19 mouse cellular contexts compared by ENCODE assay signal in the genomic region with DNA sequence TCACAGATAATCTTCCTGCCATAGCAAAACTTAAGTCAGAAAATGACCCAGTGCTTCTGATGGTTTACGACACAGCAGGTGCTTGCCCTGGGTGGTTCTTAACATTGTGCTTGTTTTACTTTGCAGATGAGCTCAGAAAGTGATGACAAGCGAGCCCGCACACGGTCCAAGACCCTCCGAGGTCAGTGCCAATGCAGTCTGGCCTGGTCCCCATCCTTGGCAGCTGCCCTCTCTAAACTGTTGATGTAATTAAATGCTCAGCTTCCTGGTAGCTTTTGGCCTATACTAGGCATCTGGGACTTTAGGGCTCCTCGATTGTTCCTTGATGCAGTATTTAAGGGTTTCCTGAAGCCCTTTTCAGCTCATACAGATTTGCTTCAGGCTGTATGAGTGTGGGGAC. TPM values are rescaled to one million over a fixed set of nuclear protein-coding genes. Genes with fewer than 3 reads are reported as not detected.
"Had no signal": no experiment of that assay in that cellular context is flagged by ENCODE, and none has a peak within 500 bp of the region (broad histone marks: within the 10 kb centered on the region; RNA-seq: fewer than 3 reads in every experiment).

No protein-coding gene starts in this region.

- H3K4me1 ChIP-seq: lung, embryonic 15.5 days; megakaryocyte, embryonic 14.5 days; neural tube, embryonic 12.5 days; stomach, embryonic 15.5 days had no signal

- ATAC-seq: lung, postnatal 0 days; midbrain, embryonic 13.5 days; midbrain, embryonic 15.5 days had no signal

- H3K27me3 ChIP-seq: lung, embryonic 15.5 days; midbrain, embryonic 13.5 days; midbrain, embryonic 15.5 days; neural tube, embryonic 12.5 days; stomach, embryonic 15.5 days had no signal

- H3K27ac ChIP-seq: lung, embryonic 15.5 days; macrophage; midbrain, embryonic 13.5 days; midbrain, embryonic 15.5 days; neural tube, embryonic 12.5 days; stomach, embryonic 15.5 days; stomach, postnatal 0 days had no signal

- H3K9me3 ChIP-seq: lung, embryonic 15.5 days; megakaryocyte, embryonic 14.5 days; midbrain, embryonic 13.5 days; midbrain, embryonic 15.5 days; neural tube, embryonic 12.5 days; stomach, embryonic 15.5 days had no signal

- H3K4me2 ChIP-seq: lung, embryonic 15.5 days; midbrain, embryonic 11.5 days; midbrain, embryonic 13.5 days; midbrain, embryonic 15.5 days; neural tube, embryonic 12.5 days; stomach, embryonic 15.5 days had no signal

- H3K36me3 ChIP-seq: lung, embryonic 15.5 days; stomach, embryonic 15.5 days had no signal

- DNase-seq: lung, adult 2 months; lung, postnatal 14 days; lung, postnatal 36 days; right cerebral cortex, postnatal 14 days; thymus, adult 2 months; thymus, postnatal 25 days; thymus, postnatal 4 days had no signal

- H3K4me3 ChIP-seq: lung, embryonic 15.5 days; megakaryocyte, embryonic 14.5 days; midbrain, embryonic 13.5 days; midbrain, embryonic 15.5 days; neural tube, embryonic 12.5 days; stomach, embryonic 15.5 days had no signal

- H3K9ac ChIP-seq: lung, embryonic 15.5 days; midbrain, embryonic 13.5 days; midbrain, embryonic 15.5 days; neural tube, embryonic 12.5 days; stomach, embryonic 15.5 days had no signal

RNA-seq across cellular contexts. Expression of a gene that starts 26.3 kb away (rescaled TPM):
- total RNA-seq: megakaryocyte progenitor cell, adult 5-6 weeks had no signal
- polyA plus RNA-seq: lung, adult 2 months; lung, postnatal 0 days; macrophage; spleen, adult 2 months had no signal
